Mouse (Mus musculus) stomach, postnatal 0 days (tissue): Measurements from ENCODE around the gene Rnft2. TPM values are rescaled to one million over a fixed set of nuclear protein-coding genes. Genes with fewer than 3 reads are reported as not detected.

Experiments
- ATAC-seq: fragments of 200-750 bp; cut with Nextera tagmentation; 2 replicates; pipeline ENCODE4 v1.8.0; 2017; ENCODE audit not compliant: low FRiP score, low TSS enrichment
- DNase-seq: peaks from one replicate; pipeline ENCODE4 v3.0.0-alpha.2; 2016; ENCODE audit warnings: low spot score
- H3K27ac ChIP-seq: fragments of 300-500 bp; sonication (generic); replicated peaks from 2 replicates; pipeline ENCODE4 v1.5.1; 2014; ENCODE audit warnings: mild to moderate bottlenecking, control low read depth
- H3K27me3 ChIP-seq: fragments of 300-500 bp; sonication (generic); 2 replicates; pipeline ENCODE4 v1.6.1; 2014; ENCODE audit warnings: low read length; ENCODE audit not compliant: control insufficient read depth, insufficient read depth
- H3K36me3 ChIP-seq: fragments of 300-500 bp; sonication (generic); 2 replicates; pipeline ENCODE4 v1.6.1; 2014; ENCODE audit warnings: low read length, mixed read lengths; ENCODE audit not compliant: control insufficient read depth, insufficient read depth
- H3K4me1 ChIP-seq: fragments of 300-500 bp; sonication (generic); replicated peaks from 2 replicates; pipeline ENCODE4 v1.6.1; 2014; ENCODE audit warnings: antibody characterized with exemption; ENCODE audit not compliant: control insufficient read depth, insufficient read depth
- H3K4me2 ChIP-seq: fragments of 300-500 bp; sonication (generic); replicated peaks from 2 replicates; pipeline ENCODE4 v1.6.1; 2014; ENCODE audit warnings: low read depth, mild to moderate bottlenecking, control low read depth, moderate library complexity
- H3K4me3 ChIP-seq: fragments of 300-500 bp; sonication (generic); 2 replicates; pipeline ENCODE4 v1.5.1; 2014; ENCODE audit warnings: low read depth, low read length, control low read depth
- H3K9ac ChIP-seq: fragments of 300-500 bp; sonication (generic); 2 replicates; pipeline ENCODE4 v1.6.1; 2014; ENCODE audit warnings: mild to moderate bottlenecking, low read length, control low read depth, mixed read lengths
- H3K9me3 ChIP-seq: fragments of 300-500 bp; sonication (generic); 2 replicates; pipeline ENCODE4 v1.6.1; 2016; ENCODE audit warnings: low read length; ENCODE audit not compliant: control insufficient read depth
- CTCF ChIP-seq: IDR thresholded peaks from 2 replicates; pipeline ENCODE4 v1.5.1; 2016; ENCODE audit warnings: antibody characterized with exemption, low read depth, mild to moderate bottlenecking, moderate library complexity
- EP300 ChIP-seq: optimal IDR thresholded peaks from 2 replicates; pipeline ENCODE3; 2016; ENCODE audit warnings: antibody characterized with exemption
- WGBS: fragments of 180-500 bp; shearing (Covaris S2); extraction: QIAGEN DNeasy Blood & Tissue Kit; methylation state at CpG from one replicate; pipeline ENCODE4 v1.1.7; 2014; 5-methylcytosine and 5-hydroxymethylcytosine counted together
- polyA plus RNA-seq: library from polyadenylated mRNA; unstranded; fragments of >200 nt; fragmentation: Nextera tagmentation; extraction: Ambion mirVana; gene quantifications from 2 replicates; pipeline ENCODE4 v1.2.1, GENCODE M21; 2015

Gene Rnft2
- polyA plus RNA-seq, 1 experiment from 2014 or later, result 0.62 TPM

DNA sequence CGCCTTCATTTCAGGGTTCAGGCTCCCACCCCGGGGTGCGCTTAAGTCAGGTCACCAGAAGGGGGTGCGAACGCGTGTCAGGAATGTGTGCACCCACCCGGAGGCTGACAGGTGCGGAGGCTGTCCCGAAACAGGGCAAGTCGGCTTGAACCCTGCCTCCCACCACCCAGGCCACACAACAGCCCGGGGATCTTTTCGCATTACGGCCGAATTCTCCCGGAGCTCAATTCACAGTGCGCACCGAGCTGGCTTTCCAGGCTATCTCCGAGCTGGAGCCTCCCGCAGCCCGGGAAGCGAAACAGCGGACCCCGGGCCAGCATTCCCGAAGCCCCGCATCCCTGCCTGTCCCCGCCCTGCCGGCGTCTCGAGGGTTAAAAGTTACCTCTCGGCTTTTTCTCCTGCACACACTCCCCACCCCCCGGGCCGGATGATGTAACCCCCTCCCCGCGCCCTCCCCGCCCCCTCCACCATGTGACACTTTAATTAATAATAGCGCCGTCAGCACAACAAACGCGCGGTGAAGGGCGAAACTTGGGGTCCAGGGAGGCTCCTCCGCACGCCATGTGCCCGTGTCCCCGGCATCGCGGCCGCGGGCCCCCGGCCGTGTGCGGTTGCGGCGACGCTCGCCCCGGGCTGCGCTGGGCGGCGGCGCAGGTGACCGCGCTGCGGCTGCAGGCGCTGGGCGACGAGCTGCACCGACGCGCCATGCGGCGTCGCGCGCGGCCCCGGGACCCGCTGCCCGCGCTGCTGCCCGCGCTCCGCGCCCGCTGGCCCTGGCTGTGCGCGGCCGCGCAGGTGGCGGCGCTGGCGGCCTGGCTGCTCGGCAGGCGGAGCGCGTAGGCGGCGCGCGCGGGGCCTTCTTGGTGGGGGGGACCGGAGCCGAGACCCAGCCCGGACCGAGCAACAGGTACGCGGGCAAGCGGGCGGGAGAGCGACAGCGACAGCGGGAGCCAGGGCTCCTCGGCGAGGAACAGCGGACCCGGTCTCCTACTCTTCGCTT lies 75.4 kb downstream of the Rnft2 start:
- peak; percentile 22 for DNase-seq
- H3K9me3 ChIP-seq, result no peaks in the 10 kb centered on the region
- H3K9ac ChIP-seq, result peak overlapping the region; percentile 43; the same call in 1 of the 2 replicates
- peak; percentile 23; the same call in 1 of the 2 replicates for TF ChIP-seq CTCF
- no peak for TF ChIP-seq EP300
- peaks cover 10% of the 10 kb centered on the region; the same call in 1 of the 2 replicates for H3K27me3 ChIP-seq
- no peak overlapping the region for H3K27ac ChIP-seq
- WGBS, result under 1% methylated on average over 96 of the region's 117 CpGs
- 0 out of 2 replicates have a peak, but pooled peaks have one; percentile 12 for ATAC-seq
- peak overlapping the region; percentile 44 for H3K4me3 ChIP-seq
- peak overlapping the region; percentile 83 for H3K4me2 ChIP-seq
- no peaks in the 10 kb centered on the region for H3K36me3 ChIP-seq
- peaks cover 8% of the 10 kb centered on the region; the same call in 1 of the 2 replicates for H3K4me1 ChIP-seq

DNA sequence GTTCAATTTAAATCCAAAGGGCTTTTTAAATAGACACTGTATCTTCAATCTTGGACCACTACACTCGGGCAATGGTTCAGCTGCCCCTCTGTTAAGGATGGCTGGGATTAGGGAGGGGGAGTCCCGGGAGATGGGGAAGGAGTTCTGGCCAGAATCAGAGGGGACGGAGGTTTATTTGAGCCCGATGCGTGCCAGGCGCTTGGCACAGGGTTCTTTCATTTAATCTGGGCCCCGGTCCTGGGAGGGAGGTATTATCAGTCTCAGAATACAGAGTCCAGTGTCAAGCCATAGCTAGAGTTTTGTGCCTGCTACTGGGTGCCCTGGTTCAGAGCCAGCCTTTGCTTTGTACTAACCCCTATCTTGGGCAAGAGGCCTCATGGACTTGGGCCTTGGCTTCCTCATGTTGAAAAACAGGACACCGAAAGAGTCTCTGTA lies 77.3 kb downstream of the Rnft2 start:
- Histone ChIP-seq H3K36me3 (no peaks in the 10 kb centered on the region), H3K4me2 (no peak overlapping the region), H3K9me3 (no peaks in the 10 kb centered on the region), H3K27me3 (0 out of 2 replicates have a peak, but pooled peaks cover 4% of the 10 kb centered on the region), H3K27ac (no peak overlapping the region), H3K9ac (no peak overlapping the region), H3K4me1 (peaks cover 8% of the 10 kb centered on the region; the same call in 1 of the 2 replicates), H3K4me3 (no peak overlapping the region)
- ATAC-seq (no peak), DNase-seq (no peak)
- WGBS, result 57% methylated on average over 8 of the region's 8 CpGs
- TF ChIP-seq CTCF (no peak), EP300 (no peak)

DNA sequence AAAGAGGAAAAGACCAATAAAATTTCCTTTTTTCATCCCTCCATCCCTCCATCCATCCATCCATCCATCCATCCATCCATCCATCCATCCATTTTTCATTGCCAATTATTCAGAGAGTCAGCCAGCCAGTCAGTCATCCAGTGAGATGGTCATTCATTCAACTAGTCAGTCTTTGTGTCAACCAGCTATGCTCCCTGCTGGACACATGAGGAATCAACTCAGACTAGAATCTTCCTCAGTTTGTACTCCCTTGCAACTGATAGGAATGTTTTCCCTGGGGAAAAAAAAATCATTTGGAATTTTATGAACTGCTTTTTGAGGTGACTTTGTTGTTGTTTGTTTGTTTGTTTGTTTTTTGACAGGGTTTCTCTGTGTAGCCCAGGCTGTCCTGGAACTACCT lies 79.5 kb downstream of the Rnft2 start:
- Histone ChIP-seq H3K27ac (no peak overlapping the region), H3K9me3 (no peaks in the 10 kb centered on the region), H3K27me3 (no peaks in the 10 kb centered on the region), H3K36me3 (no peaks in the 10 kb centered on the region), H3K9ac (no peak overlapping the region), H3K4me3 (no peak overlapping the region), H3K4me2 (no peak overlapping the region), H3K4me1 (peaks cover 5% of the 10 kb centered on the region; the same call in 1 of the 2 replicates)
- DNase-seq (no peak), ATAC-seq (no peak)
- TF ChIP-seq CTCF (peak; percentile 45), EP300 (no peak)

DNA sequence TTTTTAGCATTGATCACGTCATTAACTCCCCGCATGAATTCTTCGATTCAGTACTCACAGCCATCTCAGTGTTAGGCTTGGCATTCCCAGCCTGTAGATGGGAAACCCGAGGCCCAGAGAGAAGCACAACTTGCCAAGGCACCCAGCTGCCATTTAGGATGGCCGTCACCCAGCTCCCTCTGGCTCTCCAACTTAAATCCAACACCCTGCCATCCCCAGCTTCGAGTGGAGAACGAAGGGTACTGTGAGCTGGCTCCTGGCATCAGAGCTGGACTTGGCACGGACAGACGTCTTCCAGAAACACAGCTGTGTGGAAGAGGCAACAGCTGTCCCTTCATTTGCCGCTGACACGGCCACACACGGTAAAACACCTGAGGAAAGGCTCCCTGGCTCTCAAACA lies 80.3 kb downstream of the Rnft2 start, which contains the start of gene Hrk:
Gene Hrk, plus strand, starts transcription at position 68 of the 400 bp plus-strand sequence.
- WGBS, result 63% methylated on average over 12 of the region's 12 CpGs
- DNase-seq, result no peak
- H3K4me1 ChIP-seq, result peaks cover 1% of the 10 kb centered on the region; the same call in 1 of the 2 replicates
- no peaks in the 10 kb centered on the region for H3K36me3 ChIP-seq
- no peaks in the 10 kb centered on the region for H3K9me3 ChIP-seq
- H3K4me2 ChIP-seq, result no peak within 1 kb of the TSS
- H3K4me3 ChIP-seq, result no peak within 1 kb of the TSS
- no peaks in the 10 kb centered on the region for H3K27me3 ChIP-seq
- ATAC-seq, result no peak
- no peak within 1 kb of the TSS for H3K27ac ChIP-seq
- no peak within 1 kb of the TSS for H3K9ac ChIP-seq
- TF ChIP-seq EP300 (no peak), CTCF (no peak)

DNA sequence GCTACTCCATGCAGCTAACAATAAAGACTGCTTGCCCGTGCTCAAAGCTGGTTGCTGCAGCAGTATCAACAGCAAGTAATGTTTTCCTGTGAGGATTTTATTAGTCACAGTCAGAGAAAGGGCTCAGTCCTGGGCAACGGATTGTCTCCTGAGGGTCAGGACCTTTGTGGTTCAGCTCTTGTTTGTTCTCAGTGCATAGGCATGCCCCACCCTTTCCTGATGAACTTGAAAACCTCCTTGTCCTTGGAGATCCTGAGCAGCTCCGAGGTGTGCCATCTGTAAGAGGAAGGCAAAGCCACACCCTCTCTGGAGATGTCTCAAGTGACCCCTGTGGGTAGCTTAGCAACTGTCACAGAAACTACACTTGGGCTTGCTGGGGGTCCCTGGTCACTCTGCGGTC lies 84.2 kb downstream of the Rnft2 start:
- Histone ChIP-seq H3K27ac (no peak overlapping the region), H3K4me2 (no peak overlapping the region), H3K4me3 (no peak overlapping the region), H3K36me3 (no peaks in the 10 kb centered on the region), H3K9ac (no peak overlapping the region), H3K27me3 (no peaks in the 10 kb centered on the region), H3K9me3 (no peaks in the 10 kb centered on the region), H3K4me1 (no peaks in the 10 kb centered on the region)
- TF ChIP-seq EP300, result no peak
- no peak for TF ChIP-seq CTCF
- WGBS, result 30% methylated on average over 4 of the region's 4 CpGs
- peak; percentile 65 for ATAC-seq
- DNase-seq, result peak; percentile 20
